Mouse (Mus musculus): ENCODE results near the gene Rab11fip4. TPM values are rescaled to one million over a fixed set of nuclear protein-coding genes. Genes with fewer than 3 reads are reported as not detected.

Gene Rab11fip4
- polyA plus RNA-seq, 2 experiments = 0.46 to 0.63 TPM

DNA sequence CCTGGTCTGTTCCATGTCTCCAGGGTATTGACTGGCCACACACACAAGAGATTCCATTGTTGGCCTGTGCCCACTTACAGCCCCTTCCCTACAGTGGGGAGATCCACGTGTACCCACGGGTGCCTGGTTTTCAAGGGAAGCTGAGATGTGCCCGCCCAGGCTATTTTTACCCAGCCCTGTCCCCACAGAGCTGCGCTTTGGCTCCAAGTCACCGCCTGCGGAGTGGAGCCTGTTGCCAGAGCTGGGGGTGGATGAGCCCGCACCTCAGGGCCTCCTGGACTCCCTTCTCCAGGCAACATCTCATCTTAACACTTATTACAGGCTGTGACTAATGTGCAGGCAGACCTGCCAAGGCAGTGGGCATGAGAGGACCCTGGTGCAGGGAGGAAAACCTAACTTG, 83.6 kb downstream of the Rab11fip4 start:
- WGBS (ENCODE audit: insufficient replicate concordance) = 67% methylated on average over 7 of the region's 7 CpGs
- Histone ChIP-seq H3K27me3 (ENCODE audit: control insufficient read depth, insufficient read depth, low read length) (no peaks in the 10 kb centered on the region), H3K4me2 (ENCODE audit: low read depth) (no peak overlapping the region), H3K4me1 (replicated peaks; ENCODE audit: control insufficient read depth in 2 of 2, insufficient read depth in 2 of 2, low read length in 1 of 2) (peaks cover 0 to 15% of the 10 kb centered on the region in 2 experiments; a peak in 1 of 4 replicates), H3K9ac (replicated peaks) (no peak overlapping the region), H3K4me3 (ENCODE audit: insufficient read depth in 1 of 2, low read depth in 2 of 2, low read length in 2 of 2) (no peak overlapping the region), H3K27ac (no peak overlapping the region), H3K36me3 (replicated peaks; ENCODE audit: control insufficient read depth, insufficient read depth, low read depth) (no peaks in the 10 kb centered on the region), H3K9me3 (ENCODE audit: control insufficient read depth, low read length) (no peaks in the 10 kb centered on the region)
- no peak for DNase-seq (ENCODE audit: low read depth in 3 of 3, low spot score in 3 of 3)
- no peak for ATAC-seq (ENCODE audit: insufficient read depth)
- TF ChIP-seq CTCF (IDR thresholded peaks at IDR 0.05; ENCODE audit: low read depth) (no peak), EP300 (IDR thresholded peaks at IDR 0.05; ENCODE audit: low read depth) (no peak)

- Histone ChIP-seq H3K4me2 (ENCODE audit: low read depth) (no peak overlapping the region), H3K4me3 (ENCODE audit: insufficient read depth in 1 of 2, low read depth in 2 of 2, low read length in 2 of 2) (no peak overlapping the region), H3K9me3 (ENCODE audit: control insufficient read depth, low read length) (no peaks in the 10 kb centered on the region), H3K36me3 (replicated peaks; ENCODE audit: control insufficient read depth, insufficient read depth, low read depth) (no peaks in the 10 kb centered on the region), H3K27me3 (ENCODE audit: control insufficient read depth, insufficient read depth, low read length) (no peaks in the 10 kb centered on the region), H3K27ac (no peak overlapping the region), H3K9ac (replicated peaks) (no peak overlapping the region), H3K4me1 (replicated peaks; ENCODE audit: control insufficient read depth in 2 of 2, insufficient read depth in 2 of 2, low read length in 1 of 2) (peaks cover 0 to 11% of the 10 kb centered on the region in 2 experiments; a peak in 1 of 4 replicates)
- 62% methylated on average over 12 of the region's 12 CpGs for WGBS (ENCODE audit: insufficient replicate concordance)
- no peak for DNase-seq (ENCODE audit: low read depth in 3 of 3, low spot score in 3 of 3)
- ATAC-seq (ENCODE audit: insufficient read depth) = no peak
- TF ChIP-seq CTCF (IDR thresholded peaks at IDR 0.05; ENCODE audit: low read depth) (no peak), EP300 (IDR thresholded peaks at IDR 0.05; ENCODE audit: low read depth) (no peak)
Observed at GRCm38 (mm10) chr11:79675285-79675684, 84.3 kb downstream of the Rab11fip4 start.

DNA sequence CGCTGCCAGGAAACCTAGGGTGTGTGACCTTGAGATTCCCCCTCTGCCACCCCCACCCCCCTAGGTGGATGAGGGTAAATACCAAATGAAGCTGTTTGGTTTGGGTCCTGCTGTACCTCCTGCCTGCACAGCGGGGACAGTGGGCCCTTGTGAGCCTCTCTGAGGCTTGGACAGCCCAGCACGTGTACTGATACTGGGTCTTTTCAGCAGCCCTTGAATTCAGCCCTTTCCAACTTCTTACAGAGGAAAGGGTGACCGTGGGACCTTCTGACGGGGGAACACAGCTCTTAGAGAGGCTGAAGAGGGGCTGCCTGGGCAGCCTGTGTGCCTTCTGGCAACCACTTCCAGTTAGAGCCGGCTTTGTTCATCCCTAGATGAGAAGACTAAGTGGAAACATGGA, 85.0 kb downstream of the Rab11fip4 start:
- Histone ChIP-seq H3K4me3 (ENCODE audit: insufficient read depth in 1 of 2, low read depth in 2 of 2, low read length in 2 of 2) (no peak overlapping the region), H3K4me1 (replicated peaks; ENCODE audit: control insufficient read depth in 2 of 2, insufficient read depth in 2 of 2, low read length in 1 of 2) (peaks cover 0 to 8% of the 10 kb centered on the region in 2 experiments; a peak in 1 of 4 replicates), H3K36me3 (replicated peaks; ENCODE audit: control insufficient read depth, insufficient read depth, low read depth) (no peaks in the 10 kb centered on the region), H3K27me3 (ENCODE audit: control insufficient read depth, insufficient read depth, low read length) (no peaks in the 10 kb centered on the region), H3K4me2 (ENCODE audit: low read depth) (no peak overlapping the region), H3K9me3 (ENCODE audit: control insufficient read depth, low read length) (no peaks in the 10 kb centered on the region), H3K9ac (replicated peaks) (no peak overlapping the region), H3K27ac (no peak overlapping the region)
- no peak for DNase-seq (ENCODE audit: low read depth in 3 of 3, low spot score in 3 of 3)
- TF ChIP-seq CTCF (IDR thresholded peaks at IDR 0.05; ENCODE audit: low read depth) = no peak
- WGBS (ENCODE audit: insufficient replicate concordance) = 50% methylated on average over 6 of the region's 6 CpGs
- ATAC-seq (ENCODE audit: insufficient read depth) = no peak

GRCm38 (mm10) chr11:79676483-79676967, 85.5 kb downstream of the Rab11fip4 start:
- Histone ChIP-seq H3K27ac (no peak overlapping the region), H3K4me1 (replicated peaks; ENCODE audit: control insufficient read depth in 2 of 2, insufficient read depth in 2 of 2, low read length in 1 of 2) (peaks cover 0 to 8% of the 10 kb centered on the region in 2 experiments; a peak in 1 of 4 replicates), H3K27me3 (ENCODE audit: control insufficient read depth, insufficient read depth, low read length) (no peaks in the 10 kb centered on the region), H3K36me3 (replicated peaks; ENCODE audit: control insufficient read depth, insufficient read depth, low read depth) (no peaks in the 10 kb centered on the region), H3K4me3 (ENCODE audit: insufficient read depth in 1 of 2, low read depth in 2 of 2, low read length in 2 of 2) (no peak overlapping the region), H3K4me2 (ENCODE audit: low read depth) (no peak overlapping the region), H3K9me3 (ENCODE audit: control insufficient read depth, low read length) (no peaks in the 10 kb centered on the region), H3K9ac (replicated peaks) (no peak overlapping the region)
- WGBS (ENCODE audit: insufficient replicate concordance) = 39% methylated on average over 2 of the region's 2 CpGs
- DNase-seq (ENCODE audit: low read depth in 3 of 3, low spot score in 3 of 3) = no peak
- TF ChIP-seq CTCF (IDR thresholded peaks at IDR 0.05; ENCODE audit: low read depth) = no peak
- no peak for TF ChIP-seq EP300 (IDR thresholded peaks at IDR 0.05; ENCODE audit: low read depth)
- no peak for ATAC-seq (ENCODE audit: insufficient read depth)

DNA sequence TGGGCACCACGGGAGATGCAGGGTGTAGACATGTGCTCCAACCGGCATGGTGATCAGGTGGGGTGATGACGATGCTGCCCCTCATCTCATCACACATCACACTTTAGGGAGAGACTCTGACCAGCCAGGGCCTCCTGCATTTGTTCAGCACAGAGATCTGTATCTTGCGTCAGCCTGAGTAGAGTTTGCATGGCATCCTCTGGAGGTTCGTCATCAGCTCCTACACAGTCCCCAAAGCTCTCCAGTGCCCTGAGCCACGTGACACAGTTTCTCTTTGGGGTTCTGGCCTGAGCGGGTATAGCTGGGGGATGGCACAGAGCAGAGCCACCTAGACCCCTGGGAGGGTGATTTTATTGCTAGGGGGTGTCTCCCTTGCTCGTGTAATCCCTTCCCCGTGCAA, 86.4 kb downstream of the Rab11fip4 start:
- Histone ChIP-seq H3K4me3 (ENCODE audit: insufficient read depth in 1 of 2, low read depth in 2 of 2, low read length in 2 of 2) (no peak overlapping the region), H3K36me3 (replicated peaks; ENCODE audit: control insufficient read depth, insufficient read depth, low read depth) (no peaks in the 10 kb centered on the region), H3K9me3 (ENCODE audit: control insufficient read depth, low read length) (no peaks in the 10 kb centered on the region), H3K27me3 (ENCODE audit: control insufficient read depth, insufficient read depth, low read length) (no peaks in the 10 kb centered on the region), H3K4me1 (replicated peaks; ENCODE audit: control insufficient read depth in 2 of 2, insufficient read depth in 2 of 2, low read length in 1 of 2) (peaks cover 0 to 8% of the 10 kb centered on the region in 2 experiments; a peak in 1 of 4 replicates), H3K9ac (replicated peaks) (no peak overlapping the region), H3K27ac (no peak overlapping the region), H3K4me2 (ENCODE audit: low read depth) (no peak overlapping the region)
- 61% methylated on average over 9 of the region's 9 CpGs for WGBS (ENCODE audit: insufficient replicate concordance)
- TF ChIP-seq EP300 (IDR thresholded peaks at IDR 0.05; ENCODE audit: low read depth) (no peak), CTCF (IDR thresholded peaks at IDR 0.05; ENCODE audit: low read depth) (no peak)
- ATAC-seq (ENCODE audit: insufficient read depth) = no peak
- no peak for DNase-seq (ENCODE audit: low read depth in 3 of 3, low spot score in 3 of 3)
